Mouse (Mus musculus) brain, embryonic 18.5 days (tissue): ENCODE measurements around the gene Nsmce4a.
"Not testable (repeated sequence)": the region's sequence is repeated elsewhere in the genome, so short reads cannot be mapped to it uniquely, and the experiment has no call there.

Source experiments
- DNase-seq: peaks from one replicate; pipeline ENCODE4 v3.0.0-alpha.2; 2012; ENCODE audit warnings: low read depth, low spot score

The Nsmce4a gene

DNA sequence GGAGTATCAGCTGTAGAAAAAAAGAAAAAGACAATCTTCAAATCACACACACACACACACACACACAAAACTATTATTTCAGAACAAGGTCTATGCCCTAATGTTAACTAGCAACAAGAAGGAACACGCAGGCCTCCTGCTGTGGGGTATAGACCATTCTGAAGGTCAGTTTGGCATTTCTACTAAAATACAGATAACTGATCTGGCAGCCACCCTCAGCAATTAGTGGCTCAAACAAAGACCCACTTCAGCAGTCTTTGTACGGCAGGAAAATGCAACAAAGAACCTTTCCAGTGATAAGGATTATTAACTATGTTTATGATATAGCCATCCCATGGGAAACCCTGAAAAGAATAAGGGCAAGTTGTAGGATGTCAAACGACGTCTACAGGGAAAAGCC is 35.9 kb downstream of the Nsmce4a start:
- no peak for DNase-seq

DNA sequence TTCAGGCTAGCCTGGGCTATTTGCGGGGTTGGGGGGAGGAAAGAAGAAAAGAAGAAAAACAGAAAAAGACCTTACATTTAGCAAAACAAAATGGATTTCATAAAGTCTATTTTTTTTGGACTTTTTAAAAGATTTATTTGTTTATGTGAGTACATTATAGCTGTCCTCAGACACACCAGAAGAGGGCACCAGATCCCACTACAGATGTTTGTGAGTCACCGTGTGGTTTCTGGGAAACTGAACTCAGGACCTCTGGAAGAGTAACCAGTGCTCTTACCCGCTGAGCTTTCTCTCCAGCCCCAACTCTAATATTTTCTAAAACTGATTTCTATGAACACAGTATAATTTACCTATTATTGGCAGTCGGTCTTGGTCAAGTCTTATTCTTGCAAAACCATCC is 37.7 kb downstream of the Nsmce4a start:
- no peak for DNase-seq

DNA sequence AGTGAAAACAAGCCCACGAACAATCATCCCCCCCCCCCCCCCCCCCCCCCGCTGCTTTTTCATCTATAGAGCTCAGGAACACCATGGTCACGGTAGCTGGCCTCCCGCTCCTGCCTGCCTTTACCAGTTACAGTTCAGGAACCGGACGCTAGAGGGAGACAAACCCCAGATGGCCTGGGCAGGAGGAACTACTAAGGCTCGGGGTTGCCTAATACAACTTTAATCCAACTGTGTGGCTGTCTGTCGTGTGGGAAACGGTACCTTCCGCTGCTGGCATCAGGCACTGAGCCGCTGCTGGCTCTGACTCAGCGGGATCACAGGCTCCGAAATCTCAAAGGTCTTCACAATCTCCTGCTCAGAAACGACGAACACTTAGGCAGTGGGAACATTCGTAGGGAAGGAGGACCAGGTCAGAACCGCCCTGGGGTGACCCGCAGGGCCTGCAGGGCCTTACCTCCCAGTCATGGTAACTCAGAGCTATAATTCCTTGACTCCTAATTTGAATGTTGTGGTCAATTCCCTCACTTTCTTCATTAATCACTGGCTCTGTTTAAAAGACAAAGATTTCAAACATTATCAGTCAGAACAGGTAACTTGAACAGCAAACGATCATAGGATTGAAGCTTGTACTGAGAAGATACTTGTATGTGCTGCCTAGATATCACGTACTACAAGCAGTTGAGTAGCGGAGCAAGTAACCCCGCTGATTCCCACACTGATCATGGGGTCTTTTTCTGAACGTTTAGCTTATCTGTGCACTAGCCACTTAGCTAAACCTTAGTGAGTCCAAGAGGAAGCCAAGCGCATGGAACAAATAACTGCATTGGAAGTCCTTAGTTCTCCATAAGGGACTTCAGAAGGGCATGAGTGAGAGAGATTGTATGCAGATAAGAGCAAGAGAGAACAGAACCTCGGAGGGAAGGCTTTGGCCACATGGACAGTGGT is 39.3 kb downstream of the Nsmce4a start:
- no peak for DNase-seq

DNA sequence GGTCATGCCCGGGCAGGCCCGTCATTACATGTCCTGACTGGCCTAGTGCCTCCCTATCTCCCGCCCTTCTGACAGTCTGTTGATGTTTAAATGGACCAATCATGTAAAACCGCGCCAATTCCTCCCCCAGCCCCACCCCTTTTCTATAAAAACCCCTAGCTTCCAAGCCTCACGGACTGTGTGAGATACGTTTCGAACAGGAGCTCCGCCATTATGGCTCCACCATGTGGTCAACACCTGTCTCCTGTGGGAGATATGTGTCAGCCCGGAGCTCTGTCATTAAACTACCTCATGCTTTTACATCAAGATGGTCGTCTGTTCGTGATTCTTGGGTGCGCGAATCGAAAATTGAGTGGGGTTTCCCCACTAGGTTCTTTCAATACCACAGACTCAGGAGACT is 41.8 kb downstream of the Nsmce4a start:
- DNase-seq: not testable (repeated sequence)

DNA sequence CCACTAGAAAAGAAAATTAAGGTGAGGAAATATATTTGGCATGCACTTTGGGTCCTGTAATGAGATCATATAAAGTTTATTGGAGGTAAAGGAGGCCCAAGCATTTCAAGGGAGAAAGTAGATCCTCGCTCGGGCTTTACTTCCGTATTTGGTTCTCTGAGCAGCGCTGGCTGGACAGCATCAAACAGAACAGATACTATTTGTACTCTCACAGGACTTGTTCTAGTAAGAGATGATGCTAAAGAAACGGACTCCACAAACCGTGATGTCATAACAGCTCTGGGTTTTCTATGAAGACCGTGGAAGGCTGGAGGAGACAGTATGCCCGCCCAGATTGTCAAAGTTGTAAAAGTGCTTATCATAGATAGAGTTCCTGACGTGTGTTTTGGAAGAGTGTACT is 45.6 kb downstream of the Nsmce4a start:
- no peak for DNase-seq

DNA sequence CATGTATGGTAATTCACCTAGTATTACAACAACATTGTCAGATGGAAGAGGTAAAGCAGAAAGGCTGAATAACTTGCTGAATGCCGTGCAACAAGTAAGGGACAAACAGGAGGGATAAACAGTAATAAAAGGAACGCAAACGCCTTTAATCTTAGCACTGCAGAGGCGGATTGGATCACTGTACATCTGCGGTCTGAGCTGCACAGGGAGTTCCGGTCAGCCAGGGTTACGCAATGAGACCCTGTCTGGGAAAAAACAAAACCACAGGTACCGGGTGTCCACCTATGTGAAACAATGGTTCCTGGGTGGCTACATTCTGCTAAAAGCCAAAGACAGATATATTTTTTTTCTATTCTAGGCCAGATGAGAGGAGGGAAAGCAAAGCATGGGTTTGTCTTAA is 49.5 kb downstream of the Nsmce4a start:
- no peak for DNase-seq

DNA sequence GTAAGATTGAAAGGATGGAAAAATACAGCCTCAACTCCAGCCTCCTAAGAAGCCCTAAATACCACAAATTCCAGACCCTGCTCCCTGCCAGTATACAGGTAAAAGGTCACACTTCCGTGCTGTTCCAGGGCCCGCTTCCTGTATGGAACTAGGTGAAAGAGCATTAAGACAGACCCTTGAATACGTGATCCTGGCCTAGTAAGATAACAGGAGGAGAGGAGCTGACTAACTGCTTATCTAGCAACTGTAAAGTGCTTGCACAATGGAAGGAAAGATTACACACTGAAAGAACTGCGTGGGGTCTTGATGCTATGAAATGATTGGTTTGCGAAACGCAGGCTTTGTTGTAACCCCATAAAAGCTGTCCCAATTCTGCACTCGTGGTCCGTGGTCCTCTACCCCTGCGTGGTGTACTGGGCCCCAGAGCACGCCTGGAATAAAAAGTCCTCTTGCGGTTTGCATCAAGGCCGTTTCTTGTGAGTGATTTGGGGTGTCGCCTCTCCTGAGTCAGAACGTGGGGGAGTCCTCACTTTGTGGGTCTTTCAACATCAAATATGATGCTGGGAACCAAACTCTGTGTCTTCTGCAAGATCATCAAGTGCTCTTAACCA is 52.0 kb downstream of the Nsmce4a start:
- no peak for DNase-seq

DNA sequence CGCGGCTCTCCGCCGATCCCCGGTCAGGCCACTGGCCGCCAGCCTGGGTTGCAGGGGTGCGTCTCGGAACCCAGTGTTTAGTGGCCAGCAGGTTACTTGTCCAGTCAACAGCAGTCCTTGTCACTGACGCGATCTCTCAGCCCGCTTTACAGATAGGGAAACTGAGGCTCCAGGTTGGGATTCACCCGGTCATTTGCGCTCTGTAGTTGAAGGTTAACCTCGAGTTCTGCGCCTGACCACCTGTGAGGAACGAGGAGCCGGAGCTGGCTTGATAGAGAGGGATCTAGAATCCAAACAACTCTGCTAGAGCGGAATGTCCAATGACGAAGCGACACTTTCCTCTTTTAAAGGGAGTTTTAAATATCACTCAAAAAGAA is 52.9 kb downstream of the Nsmce4a start, which contains the start of gene Ate1:
Gene Ate1 (minus strand): TSS at position 321 of the 377 bp plus-strand sequence.
- DNase-seq: no peak

DNA sequence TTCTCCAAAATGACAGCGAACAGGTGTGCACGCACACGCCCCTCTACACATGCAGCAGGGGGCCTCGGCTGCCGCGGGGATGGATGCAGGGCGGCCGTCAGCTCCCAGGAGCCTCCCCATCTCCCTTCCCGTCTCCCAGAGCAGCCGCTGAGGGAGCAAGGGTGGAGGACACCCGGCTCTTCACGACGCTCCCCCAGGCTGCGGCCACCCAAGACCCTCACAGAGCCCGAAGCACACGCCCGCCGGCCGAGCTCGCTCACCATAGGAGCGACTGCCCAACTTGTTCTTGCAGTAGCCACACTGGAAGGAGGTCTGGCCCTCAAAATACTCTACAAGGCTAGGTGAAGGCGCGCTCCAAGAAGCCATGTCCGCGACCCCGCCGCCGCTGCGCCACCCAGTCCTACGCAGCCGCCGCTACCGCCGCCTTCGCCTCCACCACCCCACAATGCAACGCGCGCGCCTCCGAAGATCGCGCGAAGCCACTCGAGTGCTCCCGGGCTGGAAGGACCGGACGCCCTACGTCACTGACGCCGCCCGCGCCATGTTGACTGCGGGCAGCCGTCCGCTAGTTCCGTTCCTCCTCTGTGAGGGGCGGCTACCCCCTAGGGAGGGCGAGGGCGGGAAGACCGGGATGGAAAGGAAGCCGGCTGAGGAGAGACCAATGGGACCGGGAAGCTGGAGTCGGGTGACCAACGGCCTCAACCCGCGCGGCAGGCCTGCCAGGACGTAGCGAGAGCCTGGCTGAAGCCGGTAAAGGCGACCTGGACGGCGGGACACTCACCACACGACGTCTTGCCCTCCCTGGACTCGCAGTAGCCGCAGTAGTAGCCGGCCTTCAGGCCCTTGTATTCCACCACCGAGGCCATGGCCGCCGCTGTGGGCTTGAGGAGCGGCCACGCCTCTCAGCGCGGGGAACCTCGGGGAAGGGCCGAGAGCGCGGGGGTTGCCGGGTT is 53.5 kb downstream of the Nsmce4a start:
- DNase-seq: peak; percentile 95

DNA sequence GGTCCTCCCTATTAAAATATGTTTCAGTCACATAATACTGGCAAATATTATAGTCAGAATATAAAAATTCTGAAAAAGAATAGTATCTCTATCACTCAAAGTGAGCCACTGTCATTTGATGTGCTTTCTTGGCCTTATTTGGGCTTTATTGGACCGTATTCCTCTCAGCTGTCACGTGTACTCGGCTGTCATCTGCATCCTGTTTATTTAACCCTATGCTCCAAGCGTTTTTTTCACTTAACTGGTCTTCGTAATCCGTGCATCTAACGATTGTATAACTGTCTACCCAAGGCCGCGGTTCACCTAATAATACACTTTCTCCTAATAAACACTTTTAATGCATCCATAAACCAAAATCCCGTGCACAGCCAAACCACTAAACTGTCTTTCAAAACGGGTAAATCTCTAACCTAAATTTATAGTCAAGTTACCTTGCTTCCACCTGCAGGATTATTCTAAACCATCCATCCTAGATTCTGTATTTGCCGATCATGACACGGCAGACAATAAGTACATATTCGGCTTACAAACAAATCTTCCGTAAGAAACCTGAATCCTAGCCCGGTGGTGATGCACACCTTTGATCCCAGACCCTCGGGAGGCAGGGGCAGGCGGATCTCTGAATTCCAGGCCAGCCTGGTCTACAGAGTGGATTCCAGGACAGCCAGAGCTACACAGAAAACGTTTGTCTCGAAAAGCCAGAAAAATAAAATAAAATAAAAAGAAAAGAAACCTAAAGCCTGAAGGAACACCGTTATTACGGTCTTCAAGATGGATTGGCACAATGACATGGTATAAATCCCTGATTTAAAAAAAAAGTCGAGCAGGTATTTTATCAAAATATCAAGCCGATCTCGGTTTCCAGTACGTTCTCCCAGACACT is 54.5 kb downstream of the Nsmce4a start:
- DNase-seq: no peak

DNA sequence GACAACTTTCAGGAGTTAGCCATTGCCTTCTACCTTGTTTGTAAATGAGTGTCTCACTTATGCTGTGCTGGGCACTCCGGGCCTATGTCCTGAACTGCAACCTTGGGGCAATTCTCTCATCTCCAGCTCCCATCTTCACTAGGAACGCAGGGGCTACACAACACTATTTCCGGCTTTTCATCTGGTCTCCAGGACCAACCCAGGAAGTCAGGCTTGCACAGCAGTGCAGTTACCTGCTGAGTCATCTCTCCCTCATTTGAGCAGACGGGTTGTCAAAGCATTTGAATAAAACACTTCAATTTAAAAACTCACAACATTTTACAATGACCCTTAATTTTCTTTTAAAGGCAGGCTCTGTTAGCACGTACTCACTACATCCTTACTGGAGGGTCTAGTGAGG is 62.7 kb downstream of the Nsmce4a start:
- no peak for DNase-seq

DNA sequence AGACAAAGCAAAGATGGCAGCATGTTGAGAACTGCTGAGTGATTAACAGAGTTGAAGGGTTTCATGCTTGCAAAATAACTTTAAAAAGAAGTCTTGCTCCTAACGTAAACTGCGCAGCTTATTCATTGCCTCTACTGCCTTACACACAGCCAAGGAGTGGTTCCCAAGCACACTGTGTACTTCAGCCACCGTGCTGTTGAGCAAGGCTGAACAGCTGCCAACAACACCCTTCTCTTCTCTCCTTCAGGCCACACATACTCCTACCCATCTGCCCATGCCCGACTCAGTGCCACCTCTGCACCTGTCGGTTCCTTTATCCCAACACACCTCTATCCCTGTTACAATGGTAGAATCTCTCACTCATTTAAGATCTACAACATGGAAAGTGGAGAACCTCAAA is 69.9 kb downstream of the Nsmce4a start:
- no peak for DNase-seq

DNA sequence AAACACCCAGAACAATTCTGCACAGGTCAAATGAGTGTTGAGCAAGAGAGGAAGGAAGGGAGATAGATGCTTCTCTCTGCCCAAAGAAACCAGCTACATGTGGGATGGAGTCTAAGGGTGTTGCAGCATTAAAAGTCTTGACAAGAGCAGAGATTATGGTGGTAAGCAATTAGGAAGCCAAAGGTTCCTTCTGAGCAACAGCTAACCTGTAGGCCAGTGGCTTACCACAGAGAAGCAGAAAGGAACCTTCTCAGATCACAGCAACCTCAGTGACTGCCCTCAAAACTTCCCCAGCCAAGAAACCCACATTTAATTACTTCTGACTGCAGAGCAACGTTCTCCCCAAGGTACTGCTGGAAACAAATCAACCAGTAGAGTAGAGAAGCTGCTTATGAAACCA is 71.4 kb downstream of the Nsmce4a start:
- no peak for DNase-seq

DNA sequence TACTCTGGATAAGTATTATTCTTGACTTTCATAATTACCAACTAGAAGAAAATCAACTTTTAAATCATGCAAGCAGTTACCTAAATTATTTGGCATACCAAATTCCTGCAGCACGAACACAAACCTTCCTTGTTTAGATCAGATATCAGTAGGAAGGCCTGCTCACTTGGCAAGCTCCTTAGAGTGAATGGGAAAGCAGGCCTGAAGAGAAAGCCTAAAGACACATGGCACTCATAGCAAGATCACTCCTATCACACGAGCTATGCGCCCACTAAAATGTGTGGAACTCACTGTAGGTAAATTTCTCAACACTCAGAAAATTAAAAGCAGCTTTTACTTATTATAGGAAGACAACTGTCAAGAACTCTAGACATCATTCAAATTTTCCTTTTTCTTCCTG is 79.6 kb downstream of the Nsmce4a start:
- DNase-seq: no peak

DNA sequence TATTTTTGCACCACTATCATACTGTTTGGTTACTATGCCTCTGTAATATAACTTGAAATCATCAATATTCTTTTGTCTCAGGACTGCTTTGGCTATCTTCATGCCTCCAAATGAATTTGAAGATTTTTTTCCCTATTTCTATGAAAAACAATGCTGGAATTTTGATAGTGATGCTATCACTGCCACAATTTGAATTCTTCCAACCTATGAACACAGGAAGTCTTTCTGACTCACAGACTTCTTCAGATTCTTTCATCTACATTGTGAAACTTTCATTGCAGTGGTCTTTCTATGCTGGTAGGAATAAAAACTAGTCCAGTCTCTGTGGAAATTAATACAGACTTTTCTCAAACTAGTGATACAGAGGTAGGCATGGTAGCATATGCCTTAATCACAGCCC is 80.9 kb downstream of the Nsmce4a start:
- no peak for DNase-seq
